Mouse (Mus musculus): Measurements from ENCODE around the gene Prkar2b.

The Prkar2b gene

GRCm38 (mm10) chr12:31967536-31967935, 93.6 kb downstream of the Prkar2b start:
- DNase-seq (ENCODE audit: low spot score in 2 of 2) = peak in 1 of 2 experiments; percentile 27

- no peak for DNase-seq (ENCODE audit: low spot score in 2 of 2)
These were observed 94.7 kb downstream of the Prkar2b start for GRCm38 (mm10) chr12:31966405-31966804.

- no peak for DNase-seq (ENCODE audit: low spot score in 2 of 2)
These were observed 95.4 kb downstream of the Prkar2b start for GRCm38 (mm10) chr12:31965517-31966212.

- no peak for DNase-seq (ENCODE audit: low spot score in 2 of 2)
These were observed 97.0 kb downstream of the Prkar2b start for GRCm38 (mm10) chr12:31964074-31964473.

- no peak for DNase-seq (ENCODE audit: low spot score in 2 of 2)
These were observed 105.3 kb downstream of the Prkar2b start for GRCm38 (mm10) chr12:31955843-31956242.

- DNase-seq (ENCODE audit: low spot score in 2 of 2) = no peak
These were observed 110.5 kb downstream of the Prkar2b start for GRCm38 (mm10) chr12:31950659-31951031.

- peak; percentile 93 to 98 for DNase-seq (ENCODE audit: low spot score in 2 of 2)
These were observed 111.1 kb downstream of the Prkar2b start, which contains the start of gene Hbp1 for GRCm38 (mm10) chr12:31949759-31950658. Gene Hbp1 (minus strand): TSS chr12:31950535.

GRCm38 (mm10) chr12:31949193-31949741, 111.8 kb downstream of the Prkar2b start:
- peak; percentile 79 to 91 for DNase-seq (ENCODE audit: low spot score in 2 of 2)

GRCm38 (mm10) chr12:31948101-31949000, 112.7 kb downstream of the Prkar2b start:
- DNase-seq (ENCODE audit: low spot score in 2 of 2) = no peak

GRCm38 (mm10) chr12:31947476-31947875, 113.6 kb downstream of the Prkar2b start:
- DNase-seq (ENCODE audit: low spot score in 2 of 2) = no peak

- DNase-seq (ENCODE audit: low spot score in 2 of 2) = no peak
These were observed 116.7 kb downstream of the Prkar2b start for GRCm38 (mm10) chr12:31944405-31944804.

GRCm38 (mm10) chr12:31943020-31943654, 118.0 kb downstream of the Prkar2b start:
- DNase-seq (ENCODE audit: low spot score in 2 of 2) = no peak

- no peak for DNase-seq (ENCODE audit: low spot score in 2 of 2)
These were observed 122.1 kb downstream of the Prkar2b start for GRCm38 (mm10) chr12:31939026-31939425.

GRCm38 (mm10) chr12:31938391-31938997, 122.6 kb downstream of the Prkar2b start:
- DNase-seq (ENCODE audit: low spot score in 2 of 2) = no peak

GRCm38 (mm10) chr12:31937613-31938012, 123.5 kb downstream of the Prkar2b start:
- no peak for DNase-seq (ENCODE audit: low spot score in 2 of 2)

GRCm38 (mm10) chr12:31936657-31937300, 124.3 kb downstream of the Prkar2b start:
- DNase-seq (ENCODE audit: low spot score in 2 of 2) = no peak

GRCm38 (mm10) chr12:31931818-31932217, 129.3 kb downstream of the Prkar2b start:
- no peak for DNase-seq (ENCODE audit: low spot score in 2 of 2)

- DNase-seq (ENCODE audit: low spot score in 2 of 2) = no peak
These were observed 132.6 kb downstream of the Prkar2b start for GRCm38 (mm10) chr12:31928498-31928897.

- DNase-seq (ENCODE audit: low spot score in 2 of 2) = peak; percentile 63 to 85
These were observed 134.4 kb downstream of the Prkar2b start for GRCm38 (mm10) chr12:31926661-31927061.

- DNase-seq (ENCODE audit: low spot score in 2 of 2) = no peak
These were observed 135.8 kb downstream of the Prkar2b start for GRCm38 (mm10) chr12:31925343-31925742.
